Mouse (Mus musculus) bone marrow macrophage, adult 2 months (primary cell): ENCODE results near the gene Vav2. TPM values are rescaled to one million over a fixed set of nuclear protein-coding genes. Genes with fewer than 3 reads are reported as not detected.

Source experiments
- H3K27ac ChIP-seq: 2 replicates; pipeline ENCODE4 v1.5.1; 2012; ENCODE audit warnings: low read depth, low read length; ENCODE audit not compliant: insufficient read depth
- H3K4me1 ChIP-seq: 2 replicates; pipeline ENCODE4 v1.6.1; 2012; ENCODE audit warnings: low read length; ENCODE audit not compliant: control insufficient read depth, insufficient read depth
- H3K4me3 ChIP-seq: 2 replicates; pipeline ENCODE4 v1.5.1; 2012; ENCODE audit warnings: mild to moderate bottlenecking, low read length, moderate library complexity; ENCODE audit not compliant: insufficient read depth
- CTCF ChIP-seq: IDR thresholded peaks from 2 replicates; pipeline ENCODE4 v1.5.1; 2012; ENCODE audit warnings: low read depth, mild to moderate bottlenecking, low read length, moderate library complexity
- POLR2A ChIP-seq: IDR thresholded peaks from 2 replicates; pipeline ENCODE4 v1.6.1; 2012; ENCODE audit warnings: mild to moderate bottlenecking, low read depth, low read length, borderline replicate concordance
- polyA plus RNA-seq: library from polyadenylated mRNA; stranded (reverse); fragments of >200 nt; gene quantifications from 2 replicates; pipeline ENCODE4 v1.2.4, GENCODE M21; 2012; ENCODE audit not compliant: missing spikeins, insufficient read depth, insufficient read length

The Vav2 gene
- polyA plus RNA-seq, 1 experiment = 16.3 TPM

- H3K27ac ChIP-seq = no peak overlapping the region
- no peak for TF ChIP-seq POLR2A
- no peak for TF ChIP-seq CTCF
- peaks cover 12% of the 10 kb centered on the region for H3K4me1 ChIP-seq
- no peak overlapping the region for H3K4me3 ChIP-seq
Measured at GRCm38 (mm10) chr2:27247487-27247863, 179.4 kb downstream of the Vav2 start.

- Histone ChIP-seq H3K4me1 (peaks cover 12% of the 10 kb centered on the region), H3K4me3 (peak overlapping the region; percentile 4; the same call in 1 of the 2 replicates), H3K27ac (no peak overlapping the region)
- TF ChIP-seq CTCF (no peak), POLR2A (no peak)
Measured at GRCm38 (mm10) chr2:27246712-27247486, 179.9 kb downstream of the Vav2 start.

- no peak overlapping the region for H3K4me3 ChIP-seq
- peaks cover 12% of the 10 kb centered on the region for H3K4me1 ChIP-seq
- no peak for TF ChIP-seq CTCF
- no peak overlapping the region for H3K27ac ChIP-seq
Measured at GRCm38 (mm10) chr2:27245947-27246346, 180.9 kb downstream of the Vav2 start.

GRCm38 (mm10) chr2:27237342-27237741 is 189.5 kb downstream of the Vav2 start:
- Histone ChIP-seq H3K4me1 (peaks cover 8% of the 10 kb centered on the region), H3K4me3 (no peak overlapping the region), H3K27ac (no peak overlapping the region)
- TF ChIP-seq CTCF = peak; percentile 89
- TF ChIP-seq POLR2A = no peak

GRCm38 (mm10) chr2:27235729-27236128 is 191.1 kb downstream of the Vav2 start:
- Histone ChIP-seq H3K27ac (no peak overlapping the region), H3K4me3 (no peak overlapping the region), H3K4me1 (peaks cover 17% of the 10 kb centered on the region)
- TF ChIP-seq POLR2A (no peak), CTCF (peak; percentile 82)

- Histone ChIP-seq H3K27ac (peak overlapping the region; percentile 24), H3K4me3 (no peak overlapping the region), H3K4me1 (peaks cover 17% of the 10 kb centered on the region)
- no peak for TF ChIP-seq CTCF
- TF ChIP-seq POLR2A = no peak
Measured at GRCm38 (mm10) chr2:27232376-27232775, 194.5 kb downstream of the Vav2 start.

- no peak overlapping the region for H3K4me3 ChIP-seq
- H3K27ac ChIP-seq = no peak overlapping the region
- peaks cover 17% of the 10 kb centered on the region for H3K4me1 ChIP-seq
- no peak for TF ChIP-seq POLR2A
- TF ChIP-seq CTCF = no peak
Measured at GRCm38 (mm10) chr2:27229481-27230105, 197.2 kb downstream of the Vav2 start.

GRCm38 (mm10) chr2:27228809-27229480 is 197.9 kb downstream of the Vav2 start:
- H3K27ac ChIP-seq = no peak overlapping the region
- H3K4me3 ChIP-seq = no peak overlapping the region
- peaks cover 17% of the 10 kb centered on the region for H3K4me1 ChIP-seq
- TF ChIP-seq POLR2A = no peak
- no peak for TF ChIP-seq CTCF

GRCm38 (mm10) chr2:27226572-27226971 is 200.3 kb downstream of the Vav2 start:
- H3K27ac ChIP-seq = no peak overlapping the region
- peaks cover 2% of the 10 kb centered on the region for H3K4me1 ChIP-seq
- H3K4me3 ChIP-seq = no peak overlapping the region
- no peak for TF ChIP-seq CTCF
- no peak for TF ChIP-seq POLR2A

GRCm38 (mm10) chr2:27223012-27223421 is 203.8 kb downstream of the Vav2 start:
- no peak overlapping the region for H3K4me3 ChIP-seq
- H3K27ac ChIP-seq = no peak overlapping the region
- TF ChIP-seq POLR2A = no peak
- no peak for TF ChIP-seq CTCF
- no peaks in the 10 kb centered on the region for H3K4me1 ChIP-seq
